Mouse (Mus musculus) lung, postnatal 0 days (tissue): ENCODE measurements around the gene Prkcg. TPM values are rescaled to one million over a fixed set of nuclear protein-coding genes. Genes with fewer than 3 reads are reported as not detected.

Experiments
- ATAC-seq: fragments of 200-750 bp; cut with Nextera tagmentation; 2 replicates; pipeline ENCODE4 v1.8.0; 2017; ENCODE audit warnings: moderate library complexity
- DNase-seq: peaks from one replicate; pipeline ENCODE4 v3.0.0-alpha.2; 2016; ENCODE audit warnings: low spot score
- H3K27ac ChIP-seq: fragments of 300-500 bp; sonication (generic); 2 replicates; pipeline ENCODE4 v1.5.1; 2014; ENCODE audit warnings: antibody characterized with exemption, mild to moderate bottlenecking, low read length, mixed read lengths
- H3K27me3 ChIP-seq: fragments of 300-500 bp; sonication (generic); replicated peaks from 2 replicates; pipeline ENCODE4 v1.6.1; 2014; ENCODE audit warnings: low read length, mixed read lengths; ENCODE audit not compliant: insufficient read depth
- H3K36me3 ChIP-seq: fragments of 300-500 bp; sonication (generic); 2 replicates; pipeline ENCODE4 v1.6.1; 2014; ENCODE audit warnings: low read length, mixed read lengths; ENCODE audit not compliant: insufficient read depth
- H3K4me1 ChIP-seq: fragments of 300-500 bp; sonication (generic); 2 replicates; pipeline ENCODE4 v1.6.1; 2014; ENCODE audit warnings: antibody characterized with exemption, low read depth, low read length, mixed read lengths; ENCODE audit not compliant: insufficient read depth
- H3K4me2 ChIP-seq: fragments of 300-500 bp; sonication (generic); replicated peaks from 2 replicates; pipeline ENCODE4 v1.6.1; 2014; ENCODE audit warnings: low read depth, mild to moderate bottlenecking, low read length, moderate library complexity, mixed read lengths
- H3K4me3 ChIP-seq: fragments of 300-500 bp; sonication (generic); 2 replicates; pipeline ENCODE4 v1.5.1; 2014; ENCODE audit warnings: low read depth, low read length
- H3K9ac ChIP-seq: fragments of 300-500 bp; sonication (generic); replicated peaks from 2 replicates; pipeline ENCODE4 v1.6.1; 2014; ENCODE audit warnings: low read depth, mild to moderate bottlenecking
- H3K9me3 ChIP-seq: fragments of 300-500 bp; sonication (generic); 2 replicates; pipeline ENCODE4 v1.6.1; 2016; ENCODE audit warnings: low read length, mixed read lengths
- CTCF ChIP-seq: IDR thresholded peaks from 2 replicates; pipeline ENCODE4 v1.5.1; 2016; ENCODE audit warnings: antibody characterized with exemption, mild to moderate bottlenecking
- EP300 ChIP-seq: IDR thresholded peaks from 2 replicates; pipeline ENCODE4 v1.6.1; 2016; ENCODE audit warnings: antibody characterized with exemption, mild to moderate bottlenecking, control low read depth
- WGBS: fragments of 180-500 bp; shearing (Covaris S2); extraction: QIAGEN DNeasy Blood & Tissue Kit; methylation state at CpG from one replicate; pipeline ENCODE4 v1.1.7; 2014; 5-methylcytosine and 5-hydroxymethylcytosine counted together
- polyA plus RNA-seq: library from polyadenylated mRNA; unstranded; fragments of >200 nt; fragmentation: Nextera tagmentation; extraction: Ambion mirVana; gene quantifications from 2 replicates; pipeline ENCODE4 v1.2.1, GENCODE M21; 2015

Gene Prkcg
- polyA plus RNA-seq, 1 experiment from 2014 or later: 0.58 TPM

- H3K9me3 ChIP-seq: no peaks in the 10 kb centered on the region
- peaks cover 19% of the 10 kb centered on the region for H3K4me1 ChIP-seq
- ATAC-seq (no peak), DNase-seq (no peak)
- H3K4me3 ChIP-seq: no peak overlapping the region
- no peak overlapping the region for H3K9ac ChIP-seq
- H3K36me3 ChIP-seq: peaks cover 33% of the 10 kb centered on the region
- H3K27me3 ChIP-seq: no peaks in the 10 kb centered on the region
- no peak overlapping the region for H3K4me2 ChIP-seq
- WGBS: 91% methylated on average over 1 of the region's 1 CpGs
- TF ChIP-seq EP300 (no peak), CTCF (no peak)
- no peak overlapping the region for H3K27ac ChIP-seq
These were observed 5.8 kb downstream of the Prkcg start for GRCm38 (mm10) chr7:3294794-3295193.

- Histone ChIP-seq H3K4me1 (peaks cover 20% of the 10 kb centered on the region), H3K27ac (no peak overlapping the region), H3K4me2 (0 out of 2 replicates have a peak overlapping the region, but pooled peaks have one; percentile 25), H3K4me3 (no peak overlapping the region), H3K36me3 (peaks cover 33% of the 10 kb centered on the region), H3K9ac (no peak overlapping the region), H3K27me3 (no peaks in the 10 kb centered on the region), H3K9me3 (no peaks in the 10 kb centered on the region)
- DNase-seq: peak; percentile 42
- ATAC-seq: no peak
- no peak for TF ChIP-seq CTCF
- TF ChIP-seq EP300: no peak
- 63% methylated on average over 5 of the region's 5 CpGs for WGBS
These were observed 6.5 kb downstream of the Prkcg start for GRCm38 (mm10) chr7:3295321-3296110.

- Histone ChIP-seq H3K36me3 (peaks cover 33% of the 10 kb centered on the region), H3K4me1 (peaks cover 25% of the 10 kb centered on the region), H3K4me2 (no peak overlapping the region), H3K9me3 (no peaks in the 10 kb centered on the region), H3K27ac (no peak overlapping the region), H3K27me3 (no peaks in the 10 kb centered on the region), H3K4me3 (no peak overlapping the region), H3K9ac (no peak overlapping the region)
- WGBS: 93% methylated on average over 16 of the region's 16 CpGs
- DNase-seq: no peak
- no peak for ATAC-seq
- no peak for TF ChIP-seq CTCF
- no peak for TF ChIP-seq EP300
These were observed 7.7 kb downstream of the Prkcg start for GRCm38 (mm10) chr7:3296711-3297110.

- Histone ChIP-seq H3K9me3 (no peaks in the 10 kb centered on the region), H3K27me3 (peaks cover 13% of the 10 kb centered on the region; the same call in 1 of the 2 replicates), H3K9ac (no peak overlapping the region), H3K4me1 (peaks cover 20% of the 10 kb centered on the region; the same call in 1 of the 2 replicates), H3K4me2 (no peak overlapping the region), H3K4me3 (no peak overlapping the region), H3K36me3 (peaks cover 26% of the 10 kb centered on the region), H3K27ac (peak overlapping the region; percentile 48; the same call in 1 of the 2 replicates)
- TF ChIP-seq CTCF (peak; percentile 68), EP300 (no peak; the same call in 1 of the 2 replicates)
- DNase-seq (peak; percentile 86), ATAC-seq (peak; percentile 14; the same call in 1 of the 2 replicates)
- 45% methylated on average over 7 of the region's 7 CpGs for WGBS
These were observed 11.1 kb downstream of the Prkcg start for GRCm38 (mm10) chr7:3299941-3300617.

- H3K4me1 ChIP-seq: peaks cover 17% of the 10 kb centered on the region; the same call in 1 of the 2 replicates
- no peak overlapping the region for H3K4me3 ChIP-seq
- H3K9me3 ChIP-seq: no peaks in the 10 kb centered on the region
- peaks cover 24% of the 10 kb centered on the region for H3K36me3 ChIP-seq
- TF ChIP-seq CTCF: no peak
- TF ChIP-seq EP300: no peak
- H3K27me3 ChIP-seq: peaks cover 13% of the 10 kb centered on the region; the same call in 1 of the 2 replicates
- WGBS: 60% methylated on average over 8 of the region's 8 CpGs
- ATAC-seq (no peak), DNase-seq (no peak)
- peak overlapping the region; percentile 33; the same call in 1 of the 2 replicates for H3K27ac ChIP-seq
- no peak overlapping the region for H3K9ac ChIP-seq
- no peak overlapping the region for H3K4me2 ChIP-seq
These were observed 12.1 kb downstream of the Prkcg start for GRCm38 (mm10) chr7:3300891-3301627.
